Mouse (Mus musculus) heart, embryonic 11.5 days (tissue): ENCODE data around the gene Ttyh3. TPM values are rescaled to one million over a fixed set of nuclear protein-coding genes. Genes with fewer than 3 reads are reported as not detected.

Experiments
- ATAC-seq: fragments of 200-750 bp; cut with Nextera tagmentation; replicated peaks from 2 replicates; pipeline ENCODE4 v1.8.0; 2017; ENCODE audit warnings: moderate library complexity; ENCODE audit not compliant: insufficient number of reproducible peaks, low FRiP score, low TSS enrichment
- H3K27ac ChIP-seq: fragments of 300-500 bp; sonication (generic); 2 replicates; pipeline ENCODE4 v1.5.1; 2014; ENCODE audit warnings: mild to moderate bottlenecking, low read depth, low read length
- H3K27me3 ChIP-seq: fragments of 300-500 bp; sonication (generic); 2 replicates; pipeline ENCODE4 v1.6.1; 2014; ENCODE audit warnings: mild to moderate bottlenecking, low read length, mixed read lengths; ENCODE audit not compliant: control insufficient read depth, insufficient read depth
- H3K36me3 ChIP-seq: fragments of 300-500 bp; sonication (generic); 2 replicates; pipeline ENCODE4 v1.6.1; 2014; ENCODE audit warnings: mild to moderate bottlenecking, low read length, moderate library complexity, mixed read lengths; ENCODE audit not compliant: control insufficient read depth, insufficient read depth
- H3K4me1 ChIP-seq: fragments of 300-500 bp; sonication (generic); 2 replicates; pipeline ENCODE4 v1.6.1; 2014; ENCODE audit warnings: low read length; ENCODE audit not compliant: control insufficient read depth, insufficient read depth
- H3K4me2 ChIP-seq: fragments of 300-500 bp; sonication (generic); 2 replicates; pipeline ENCODE4 v1.6.1; 2014; ENCODE audit warnings: mild to moderate bottlenecking, moderate library complexity
- H3K4me3 ChIP-seq: fragments of 300-500 bp; sonication (generic); 2 replicates; pipeline ENCODE4 v1.5.1; 2014; ENCODE audit warnings: low read depth, low read length
- H3K9ac ChIP-seq: fragments of 300-500 bp; sonication (generic); 2 replicates; pipeline ENCODE4 v1.6.1; 2014; ENCODE audit warnings: mild to moderate bottlenecking, low read depth, low read length, moderate library complexity
- H3K9me3 ChIP-seq: fragments of 300-500 bp; sonication (generic); replicated peaks from 2 replicates; pipeline ENCODE4 v1.6.1; 2016; ENCODE audit warnings: low read length; ENCODE audit not compliant: control insufficient read depth
- WGBS: fragments of 180-500 bp; shearing (Covaris S2); extraction: QIAGEN DNeasy Blood & Tissue Kit; methylation state at CpG from one replicate; pipeline ENCODE4 v1.1.7; 2014; ENCODE audit not compliant: insufficient replicate concordance; 5-methylcytosine and 5-hydroxymethylcytosine counted together
- polyA plus RNA-seq: library from polyadenylated mRNA; unstranded; fragments of >200 nt; fragmentation: Nextera tagmentation; extraction: Ambion mirVana; gene quantifications from 2 replicates; pipeline ENCODE4 v1.2.1, GENCODE M21; 2014

The Ttyh3 gene
- polyA plus RNA-seq, 1 experiment from 2014 or later: 26.7 TPM

- peak; percentile 43; the same call in 1 of the 2 replicates for ATAC-seq
- Histone ChIP-seq H3K27ac (no peak within 1 kb of the TSS; the same call in 1 of the 2 replicates), H3K9me3 (no peaks in the 10 kb centered on the region), H3K4me3 (peak within 1 kb of the TSS; percentile 50), H3K27me3 (peaks cover 82% of the 10 kb centered on the region), H3K9ac (peak within 1 kb of the TSS; percentile 64), H3K4me2 (peak within 1 kb of the TSS; percentile 84), H3K4me1 (peaks cover 46% of the 10 kb centered on the region), H3K36me3 (no peaks in the 10 kb centered on the region)
- WGBS: under 1% methylated on average over 91 of the region's 91 CpGs
Observed at GRCm38 (mm10) chr5:140607001-140607835, 41.6 kb downstream of the Ttyh3 start, which contains the start of gene Lfng. TSS of gene Lfng (plus strand) at chr5:140607320.

DNA sequence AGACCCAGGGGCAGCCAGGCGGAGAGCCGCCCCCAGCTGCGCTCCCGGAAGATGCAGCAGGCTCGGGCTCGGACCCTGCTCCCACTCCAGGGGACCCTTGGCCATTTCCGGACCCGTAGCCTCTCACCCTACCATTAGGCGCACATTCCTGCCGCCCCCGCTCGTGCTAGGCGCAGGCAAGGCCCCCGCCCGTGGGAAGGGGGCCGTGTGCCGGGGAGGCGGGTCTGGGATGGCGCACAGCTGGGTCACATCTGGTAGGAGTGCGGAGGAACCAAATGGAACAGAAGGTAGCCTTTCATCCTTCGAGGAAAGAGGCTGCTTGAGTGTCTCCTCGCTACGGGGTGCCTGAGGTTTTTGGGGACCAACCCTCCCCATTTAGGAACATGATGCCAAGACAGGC is 42.4 kb downstream of the Ttyh3 start:
- ATAC-seq: no peak
- H3K4me3 ChIP-seq: peak overlapping the region; percentile 50
- H3K36me3 ChIP-seq: no peaks in the 10 kb centered on the region
- 0 out of 2 replicates have a peak overlapping the region, but pooled peaks have one; percentile 34 for H3K9ac ChIP-seq
- no peaks in the 10 kb centered on the region for H3K9me3 ChIP-seq
- H3K4me1 ChIP-seq: peaks cover 40% of the 10 kb centered on the region
- H3K27ac ChIP-seq: no peak overlapping the region
- WGBS: under 1% methylated on average over 23 of the region's 23 CpGs
- H3K4me2 ChIP-seq: peak overlapping the region; percentile 84
- peaks cover 73% of the 10 kb centered on the region for H3K27me3 ChIP-seq

- Histone ChIP-seq H3K9ac (no peak overlapping the region), H3K27me3 (peaks cover 62% of the 10 kb centered on the region), H3K4me1 (peaks cover 28% of the 10 kb centered on the region), H3K36me3 (no peaks in the 10 kb centered on the region), H3K27ac (no peak overlapping the region), H3K4me3 (no peak overlapping the region), H3K9me3 (no peaks in the 10 kb centered on the region), H3K4me2 (no peak overlapping the region)
- ATAC-seq: no peak
- WGBS: 8% methylated on average over 3 of the region's 3 CpGs
Observed at GRCm38 (mm10) chr5:140605228-140605627, 43.6 kb downstream of the Ttyh3 start.

DNA sequence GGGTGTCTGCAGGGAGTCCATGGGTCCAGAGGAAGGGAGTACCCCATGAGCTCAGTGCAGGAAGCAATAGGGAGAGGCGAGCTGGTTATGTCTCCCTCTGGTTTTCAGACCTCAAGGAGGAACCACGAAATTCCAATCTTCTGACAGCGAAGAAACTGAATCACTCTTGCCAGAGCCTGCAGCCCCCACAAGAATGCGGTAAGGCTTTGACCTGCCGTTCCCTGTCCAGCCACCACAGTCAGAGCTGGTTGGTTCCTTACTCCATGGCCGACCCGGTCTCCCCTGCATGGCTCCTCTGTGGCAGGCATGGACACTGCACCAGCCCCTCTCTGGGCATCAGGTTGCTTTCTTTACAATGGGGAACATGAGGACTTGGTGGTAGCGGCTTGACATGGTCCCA is 44.4 kb downstream of the Ttyh3 start:
- Histone ChIP-seq H3K9ac (no peak overlapping the region), H3K27me3 (peaks cover 53% of the 10 kb centered on the region), H3K4me1 (peaks cover 24% of the 10 kb centered on the region), H3K36me3 (no peaks in the 10 kb centered on the region), H3K4me3 (no peak overlapping the region), H3K9me3 (no peaks in the 10 kb centered on the region), H3K4me2 (no peak overlapping the region), H3K27ac (no peak overlapping the region)
- ATAC-seq: no peak
- WGBS: 64% methylated on average over 8 of the region's 8 CpGs

DNA sequence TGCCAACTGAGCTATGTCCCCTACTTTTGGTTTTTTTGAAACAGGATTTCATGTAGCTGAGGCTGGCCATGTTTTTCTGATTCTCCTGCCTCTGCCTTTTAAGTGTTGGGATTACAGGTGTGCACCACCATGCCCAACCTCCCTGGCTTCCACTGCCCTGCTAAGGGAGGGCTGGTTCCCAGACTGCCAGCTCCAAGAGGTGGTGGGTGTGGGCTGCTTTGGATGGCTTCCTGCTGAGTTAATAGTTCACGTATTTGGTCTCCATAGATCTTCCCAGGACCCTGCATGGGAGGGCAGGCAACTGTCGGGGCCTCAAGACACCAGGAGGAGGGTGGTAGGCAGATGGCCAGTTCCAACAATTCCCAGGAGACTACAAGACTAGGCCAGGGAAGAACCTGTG is 46.3 kb downstream of the Ttyh3 start:
- Histone ChIP-seq H3K9me3 (no peaks in the 10 kb centered on the region), H3K4me3 (no peak overlapping the region), H3K36me3 (no peaks in the 10 kb centered on the region), H3K27ac (no peak overlapping the region), H3K9ac (no peak overlapping the region), H3K4me1 (peaks cover 12% of the 10 kb centered on the region), H3K4me2 (no peak overlapping the region), H3K27me3 (peaks cover 35% of the 10 kb centered on the region)
- no peak for ATAC-seq
- 68% methylated on average over 2 of the region's 2 CpGs for WGBS

GRCm38 (mm10) chr5:140601712-140602111 is 47.1 kb downstream of the Ttyh3 start:
- peaks cover 5% of the 10 kb centered on the region for H3K4me1 ChIP-seq
- no peak overlapping the region for H3K4me2 ChIP-seq
- H3K27me3 ChIP-seq: peaks cover 27% of the 10 kb centered on the region
- no peaks in the 10 kb centered on the region for H3K36me3 ChIP-seq
- H3K4me3 ChIP-seq: no peak overlapping the region
- H3K27ac ChIP-seq: no peak overlapping the region
- no peak overlapping the region for H3K9ac ChIP-seq
- 67% methylated on average over 12 of the region's 12 CpGs for WGBS
- no peaks in the 10 kb centered on the region for H3K9me3 ChIP-seq
- no peak for ATAC-seq

DNA sequence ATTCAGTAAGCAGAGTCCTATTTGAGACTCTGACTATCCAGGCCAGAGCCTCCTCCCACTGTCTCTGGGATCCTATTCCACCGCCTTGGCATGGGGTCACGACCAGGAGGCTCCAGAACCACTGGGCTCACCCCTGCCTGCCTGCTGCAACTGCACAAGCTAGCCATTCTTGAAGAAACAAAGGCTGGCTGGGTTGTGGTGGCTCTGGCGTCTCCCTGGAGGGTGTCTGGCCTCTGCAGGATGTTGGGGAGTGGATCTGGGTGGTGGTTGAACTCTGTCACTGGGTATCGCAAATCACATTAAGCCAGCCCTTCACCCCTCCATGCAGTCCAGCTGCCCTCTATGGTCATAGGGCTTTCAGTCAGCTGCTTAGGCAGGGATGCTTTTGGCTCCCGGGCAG is 48.9 kb downstream of the Ttyh3 start:
- Histone ChIP-seq H3K27ac (no peak overlapping the region), H3K4me2 (no peak overlapping the region), H3K9me3 (no peaks in the 10 kb centered on the region), H3K4me1 (no peaks in the 10 kb centered on the region; the same call in none of the 2 replicates), H3K27me3 (peaks cover 14% of the 10 kb centered on the region), H3K9ac (no peak overlapping the region), H3K36me3 (no peaks in the 10 kb centered on the region), H3K4me3 (no peak overlapping the region)
- ATAC-seq: no peak
- WGBS: 60% methylated on average over 5 of the region's 5 CpGs

DNA sequence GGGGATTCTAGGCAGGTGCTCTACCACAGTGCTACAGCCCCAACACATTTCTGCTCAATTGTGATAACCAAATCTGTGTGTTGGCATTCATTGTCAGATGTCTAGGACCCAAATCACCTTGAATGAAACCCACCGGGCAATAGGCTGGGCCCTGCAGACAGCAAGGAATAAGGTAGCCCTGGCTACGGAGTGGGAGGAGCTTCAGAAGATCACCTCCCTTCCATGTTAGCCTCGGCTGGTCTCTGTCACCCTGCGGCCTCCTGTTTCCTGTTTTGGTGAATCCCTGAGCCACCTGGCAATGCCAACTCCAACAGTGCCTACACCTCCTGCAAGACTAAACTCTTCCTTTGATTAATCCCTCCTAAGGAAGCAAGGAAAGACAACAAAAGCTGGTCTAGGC is 51.0 kb downstream of the Ttyh3 start:
- H3K9me3 ChIP-seq: no peaks in the 10 kb centered on the region
- no peak overlapping the region for H3K4me2 ChIP-seq
- H3K27me3 ChIP-seq: peaks cover 5% of the 10 kb centered on the region; the same call in 1 of the 2 replicates
- H3K9ac ChIP-seq: no peak overlapping the region
- H3K4me1 ChIP-seq: no peaks in the 10 kb centered on the region; the same call in none of the 2 replicates
- WGBS: 73% methylated on average over 4 of the region's 4 CpGs
- H3K27ac ChIP-seq: no peak overlapping the region
- no peaks in the 10 kb centered on the region for H3K36me3 ChIP-seq
- no peak for ATAC-seq
- no peak overlapping the region for H3K4me3 ChIP-seq
